Mouse (Mus musculus): ENCODE measurements around the gene Celsr1.

Gene Celsr1

DNA sequence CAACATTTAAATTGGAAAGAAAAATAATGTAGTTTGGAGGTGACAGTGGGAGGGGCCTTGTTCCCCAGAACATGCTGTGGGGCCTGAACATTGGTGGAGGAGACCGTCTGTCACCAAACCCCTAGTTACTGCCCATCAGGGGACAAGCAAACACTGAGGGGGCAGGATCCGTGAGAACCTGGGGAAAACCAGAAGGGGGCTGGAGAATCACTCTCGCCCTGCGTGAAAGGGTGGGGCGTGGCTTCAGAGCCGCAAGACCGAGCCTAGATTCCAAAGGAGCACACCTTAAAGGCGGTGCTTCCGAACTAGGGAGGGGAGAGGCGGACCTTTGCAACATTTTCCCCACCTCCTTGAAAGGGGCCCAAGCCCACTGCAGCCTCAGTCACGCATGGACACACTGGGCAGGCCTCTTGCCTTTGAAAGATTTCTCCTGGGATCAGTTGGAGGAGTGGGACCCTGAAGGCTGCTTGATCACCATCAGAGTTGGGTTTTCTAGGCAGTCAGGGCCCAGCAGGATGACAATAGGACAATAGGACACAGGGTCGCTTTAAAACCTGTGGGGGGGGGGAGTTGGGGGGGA is 1.3 kb upstream of the Celsr1 start:
- DNase-seq (ENCODE audit: low read depth, low spot score) = no peak

DNA sequence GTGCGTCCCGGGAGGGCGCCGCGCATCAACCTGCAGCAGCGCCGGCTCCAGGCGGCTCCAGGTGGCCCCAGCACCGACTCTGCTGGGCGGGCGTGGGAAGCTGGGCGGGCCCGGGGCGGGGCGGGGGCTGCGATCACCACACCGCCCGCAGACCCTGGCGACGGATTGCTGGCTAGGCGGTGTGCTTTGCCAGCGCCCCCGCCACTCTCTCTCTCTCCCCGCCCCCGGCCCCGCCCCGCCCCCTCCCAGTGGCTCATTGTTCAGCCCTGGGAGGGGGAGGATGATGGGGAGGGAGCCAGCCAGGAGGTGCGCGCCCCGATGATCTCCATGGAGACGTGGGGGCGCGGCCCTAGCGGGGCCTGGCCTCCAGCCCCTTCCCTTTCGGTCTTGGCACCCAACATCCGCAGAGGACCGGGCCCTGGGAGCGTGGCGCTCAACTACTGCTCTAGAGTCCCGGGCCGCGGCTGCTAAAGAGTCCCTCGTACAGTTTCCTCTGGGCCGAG is 495 bp upstream of the Celsr1 start:
- DNase-seq (ENCODE audit: low read depth, low spot score) = no peak

DNA sequence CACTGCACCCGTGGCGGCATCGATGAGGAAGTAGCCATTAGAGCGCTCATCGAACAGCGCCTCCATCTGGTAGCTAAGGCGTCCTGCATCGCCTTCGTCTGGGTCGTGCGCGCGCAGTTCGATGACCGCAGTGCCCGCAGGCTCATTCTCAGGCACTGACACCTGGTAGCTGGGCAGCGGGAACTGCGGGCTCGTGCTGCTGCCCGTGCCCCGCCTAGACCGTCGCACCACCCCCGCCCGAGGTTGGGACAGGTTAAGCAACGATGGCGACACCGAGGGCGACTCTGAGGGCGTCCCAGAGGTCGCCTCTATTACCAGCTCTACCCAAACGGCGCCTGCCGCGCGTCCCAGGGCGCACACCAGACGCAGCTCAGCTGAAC is 776 bp downstream of the Celsr1 start:
- DNase-seq (ENCODE audit: low read depth, low spot score) = no peak

DNA sequence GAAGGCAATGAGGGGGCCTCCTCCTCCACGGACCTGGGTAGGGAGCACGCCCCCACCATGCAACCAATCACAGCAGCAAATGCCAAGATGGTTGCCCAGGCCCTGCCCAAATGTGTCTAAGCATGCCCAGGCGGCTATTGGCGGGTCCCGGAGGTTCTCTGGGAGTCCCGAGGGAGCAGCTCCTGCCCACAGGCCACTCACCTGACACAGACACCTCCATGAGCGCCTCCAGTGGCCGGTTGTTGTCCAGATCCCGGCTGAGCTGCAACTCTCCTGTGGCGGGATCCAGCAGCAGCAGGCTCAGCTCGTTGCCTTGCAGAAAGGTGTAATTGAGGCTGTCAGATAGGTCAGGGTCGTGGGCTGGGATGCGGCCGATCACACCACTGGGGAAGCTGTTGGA is 3.6 kb downstream of the Celsr1 start:
- no peak for DNase-seq (ENCODE audit: low read depth, low spot score)

DNA sequence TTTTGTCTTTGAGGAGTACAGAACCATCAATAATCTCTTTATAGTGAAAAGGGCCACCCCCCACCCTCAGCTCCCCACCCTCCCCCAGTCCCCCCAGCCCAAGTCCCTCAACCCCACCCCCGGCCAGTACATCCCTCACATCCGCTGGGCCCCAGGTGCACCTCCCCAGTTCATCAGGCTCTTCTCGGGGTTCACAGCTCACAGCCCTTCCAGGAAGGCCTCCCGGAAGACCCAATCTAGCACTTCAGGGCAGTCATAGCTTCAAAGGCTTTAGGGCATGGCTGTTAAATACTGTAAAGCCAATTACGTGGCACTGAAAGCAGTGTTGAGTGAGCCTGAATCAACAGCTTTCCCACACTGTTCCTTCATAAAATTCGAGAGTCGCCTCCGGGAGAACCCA is 5.7 kb downstream of the Celsr1 start:
- DNase-seq (ENCODE audit: low read depth, low spot score) = no peak

DNA sequence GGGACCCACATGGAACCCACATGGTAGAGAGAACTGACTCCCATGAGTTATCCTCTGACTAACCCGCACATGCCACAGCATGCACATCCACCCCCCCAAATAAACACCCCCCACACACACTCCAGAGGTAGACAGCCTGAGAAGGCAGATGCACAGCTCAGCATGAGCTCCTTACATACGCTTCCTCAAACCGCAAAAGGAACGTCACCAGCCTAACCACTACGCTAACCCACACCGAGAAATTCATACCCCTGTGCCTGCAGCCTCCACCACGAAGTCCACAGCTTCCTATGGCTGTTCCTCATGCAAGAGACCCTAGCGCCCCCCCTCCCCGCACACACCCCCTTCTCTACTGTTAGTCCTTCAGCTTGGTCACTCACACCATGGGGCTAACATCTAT is 11.6 kb downstream of the Celsr1 start:
- DNase-seq (ENCODE audit: low read depth, low spot score) = no peak

DNA sequence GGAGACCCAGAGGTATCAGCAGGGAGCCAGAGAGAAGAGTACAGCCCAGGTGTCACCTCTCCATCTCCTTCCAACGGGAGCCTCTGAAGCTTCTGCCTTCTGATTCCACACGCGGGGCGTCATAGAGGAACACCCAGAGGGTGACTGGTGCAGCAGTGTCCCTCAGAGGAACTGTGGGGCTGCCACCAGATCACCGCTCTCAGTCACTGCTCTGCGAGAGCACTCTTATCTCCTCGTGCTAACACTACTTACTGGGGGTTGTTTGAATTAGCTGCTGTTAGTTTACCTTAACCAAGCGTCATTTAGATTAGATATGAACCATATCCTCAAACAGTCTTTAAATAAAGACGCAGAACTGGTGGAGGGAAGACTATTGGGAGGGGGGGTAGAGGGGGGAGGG is 12.3 kb downstream of the Celsr1 start:
- no peak for DNase-seq (ENCODE audit: low read depth, low spot score)

DNA sequence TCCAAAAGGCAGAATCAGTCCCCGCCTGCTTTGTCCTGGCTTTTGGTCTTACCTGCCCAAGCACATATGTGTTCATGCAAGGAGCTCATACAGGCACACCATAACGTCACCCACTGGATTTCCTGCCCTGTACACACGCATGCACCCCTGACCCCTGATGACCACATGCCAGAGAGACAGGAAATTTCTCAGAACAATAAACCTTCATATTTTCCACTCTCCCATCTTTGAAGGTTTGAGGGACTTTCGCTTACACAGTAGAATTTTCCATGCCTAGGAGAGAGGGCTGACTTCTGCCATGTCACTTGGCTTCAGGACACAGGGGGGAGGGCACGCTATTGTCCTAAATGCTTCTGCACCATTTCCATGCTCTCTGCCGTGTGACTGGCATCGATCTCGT is 13.6 kb downstream of the Celsr1 start:
- no peak for DNase-seq (ENCODE audit: low read depth, low spot score)

DNA sequence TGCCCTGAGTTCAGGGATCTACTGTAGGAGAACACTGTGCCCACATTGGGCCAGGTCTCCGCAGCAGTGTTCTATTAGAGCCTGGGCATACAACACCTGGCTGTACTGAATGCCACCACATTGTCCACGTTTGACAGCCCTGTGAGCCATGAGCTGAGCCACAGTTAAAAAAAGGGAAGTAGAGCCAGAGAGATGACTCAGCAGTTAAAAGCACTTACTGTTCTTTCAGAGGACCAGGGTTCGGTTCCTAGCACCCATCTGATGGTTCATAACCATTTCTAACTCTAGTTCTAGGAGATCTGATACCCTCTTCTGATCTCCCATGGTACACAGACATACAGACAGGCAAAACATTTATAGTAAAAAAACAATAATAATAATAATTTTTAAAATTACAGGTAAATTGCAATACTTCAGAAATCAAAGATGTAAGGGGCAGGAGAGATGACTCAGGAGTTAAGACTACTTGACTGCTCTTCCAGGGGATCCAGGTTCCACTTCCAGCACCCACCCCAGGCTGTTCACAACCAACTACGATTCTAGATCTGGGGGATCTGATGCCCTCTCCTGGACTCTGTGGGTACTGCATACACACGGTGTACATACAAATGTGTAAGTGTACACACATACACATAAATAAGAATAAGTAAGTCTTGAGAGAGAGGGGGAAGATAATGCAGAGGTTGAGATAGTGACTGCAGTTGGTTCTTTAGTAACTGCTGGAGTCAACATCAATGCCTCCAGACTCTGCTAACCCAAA is 14.6 kb downstream of the Celsr1 start:
- no peak for DNase-seq (ENCODE audit: low read depth, low spot score)

DNA sequence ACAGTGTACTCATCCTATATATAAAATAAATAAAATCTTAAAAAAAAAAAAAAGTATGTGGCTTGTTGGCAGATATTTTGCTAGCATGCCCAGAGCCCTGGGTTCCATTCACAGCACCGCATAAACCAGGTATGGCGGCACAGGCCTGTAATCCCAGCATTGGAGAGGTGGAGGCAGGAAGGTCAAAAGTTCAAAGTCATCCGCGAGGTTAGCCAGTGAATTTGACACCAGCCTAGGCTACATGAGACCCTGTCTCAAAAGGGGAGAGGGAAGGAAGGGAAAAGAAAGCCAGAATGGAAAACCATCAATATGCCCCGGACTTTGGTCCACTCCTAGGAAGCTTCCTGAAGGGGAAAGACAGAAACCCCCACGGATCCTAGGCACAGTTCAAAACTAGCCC is 16.2 kb downstream of the Celsr1 start:
- DNase-seq (ENCODE audit: low read depth, low spot score) = no peak

DNA sequence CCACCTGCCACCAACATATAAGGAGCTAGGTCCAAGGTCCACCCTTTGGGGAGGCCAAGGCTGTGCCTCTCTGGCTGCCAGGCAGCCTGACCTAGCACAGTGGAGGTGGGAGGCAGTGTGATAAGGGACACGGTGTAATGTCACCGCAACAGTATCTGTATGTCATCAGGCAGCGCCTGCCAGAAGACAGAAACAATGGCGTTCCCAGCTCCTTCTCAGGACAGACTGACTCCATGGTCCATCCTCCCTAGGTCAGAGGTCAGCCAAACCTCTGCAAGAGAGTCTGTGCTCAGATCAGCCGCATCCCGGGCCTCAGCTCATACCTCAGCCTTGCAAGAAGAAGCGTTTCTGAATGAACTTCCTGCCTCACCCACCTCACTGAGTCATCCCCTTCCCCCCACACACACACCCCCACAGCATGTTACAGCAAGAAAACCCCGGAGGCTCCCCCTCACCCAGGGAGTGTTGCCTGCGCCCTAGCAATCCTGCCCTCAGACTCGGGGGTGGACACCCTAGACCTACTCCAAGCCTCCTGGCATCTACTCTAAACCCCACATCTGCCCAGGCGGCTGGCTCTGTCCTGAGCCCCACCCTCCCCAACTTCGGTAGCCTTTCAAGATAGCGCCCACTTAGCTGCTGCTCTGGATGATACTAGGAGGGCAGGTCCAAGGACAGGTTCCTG is 17.6 kb downstream of the Celsr1 start:
- no peak for DNase-seq (ENCODE audit: low read depth, low spot score)

DNA sequence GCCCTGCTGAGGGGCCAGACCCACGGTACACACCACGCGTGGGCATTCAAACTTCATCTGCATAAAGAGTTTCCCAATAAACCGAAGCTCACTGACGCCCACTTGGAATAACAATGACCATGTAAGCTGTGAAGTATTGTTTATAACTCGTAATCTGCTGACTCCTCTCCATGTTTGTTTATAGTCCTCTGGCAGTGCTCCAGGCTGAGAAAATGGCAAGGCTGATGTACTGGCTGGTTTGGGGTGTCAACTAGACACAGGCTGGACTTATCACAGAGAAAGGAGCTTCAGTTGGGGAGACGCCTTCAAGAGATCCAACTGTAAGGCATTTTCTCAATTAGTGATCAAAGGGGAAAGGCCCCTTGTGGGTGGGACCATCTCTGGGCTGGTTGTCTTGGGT is 18.6 kb downstream of the Celsr1 start:
- no peak for DNase-seq (ENCODE audit: low read depth, low spot score)

DNA sequence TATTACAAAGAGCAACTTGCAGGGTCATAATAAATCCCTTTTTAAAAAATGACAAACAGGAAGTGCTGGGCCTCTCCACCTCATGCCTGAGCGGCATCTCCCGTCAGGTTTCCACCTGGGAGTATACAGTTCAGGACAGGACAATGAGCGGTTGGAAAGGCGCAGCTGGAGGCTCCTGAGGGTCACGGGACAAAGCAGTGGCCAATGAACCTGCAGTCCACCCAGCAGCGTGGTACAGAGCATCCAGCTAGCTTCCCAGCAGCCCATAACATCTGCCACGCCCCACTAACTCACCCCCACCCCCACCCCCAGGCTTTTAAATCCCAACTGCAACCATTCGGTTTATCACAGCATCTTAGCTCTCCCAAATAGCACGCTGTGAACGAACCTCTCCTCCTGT is 19.9 kb downstream of the Celsr1 start:
- DNase-seq (ENCODE audit: low read depth, low spot score) = no peak

DNA sequence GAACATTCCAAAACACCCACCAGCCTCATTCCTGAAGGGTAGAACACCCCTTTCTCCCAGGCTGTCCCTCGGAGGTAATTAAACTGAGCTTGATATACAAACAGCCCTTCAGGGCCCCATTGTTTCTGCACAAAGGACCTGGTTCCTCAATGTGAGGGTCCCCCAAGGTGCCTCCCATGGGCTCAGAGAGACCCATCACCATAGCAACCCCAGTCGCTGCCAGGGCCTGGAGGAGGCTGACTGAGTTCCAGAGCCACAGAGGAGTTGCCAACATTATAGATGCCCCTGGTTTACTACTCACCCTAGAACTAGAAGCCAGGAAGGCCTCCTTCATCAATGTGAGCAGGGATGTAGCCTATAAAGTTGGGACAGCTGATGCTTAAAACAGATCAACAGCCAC is 20.4 kb downstream of the Celsr1 start:
- DNase-seq (ENCODE audit: low read depth, low spot score) = no peak

DNA sequence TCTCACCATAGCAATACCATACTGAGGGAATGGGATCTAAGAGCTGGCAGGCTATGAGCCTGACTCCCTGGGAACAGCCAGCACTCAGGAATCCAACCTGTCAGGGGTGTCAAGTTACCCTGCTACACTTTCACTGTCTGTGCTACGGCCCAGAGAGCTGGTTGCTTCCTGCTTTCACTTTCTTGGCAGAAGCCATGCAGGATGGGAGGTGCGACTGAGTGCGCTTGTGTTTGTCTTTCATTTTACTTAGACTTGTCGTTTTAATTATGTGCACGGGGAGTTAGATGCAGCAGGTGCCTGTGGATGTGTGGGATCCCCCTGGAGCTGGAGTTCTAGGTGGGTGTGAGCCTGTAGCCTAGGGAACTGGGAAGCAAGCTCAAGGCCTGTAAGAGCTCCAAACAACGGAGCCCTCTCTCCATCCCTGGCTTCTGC is 25.9 kb downstream of the Celsr1 start:
- peak; percentile 38 for DNase-seq (ENCODE audit: low read depth, low spot score)

DNA sequence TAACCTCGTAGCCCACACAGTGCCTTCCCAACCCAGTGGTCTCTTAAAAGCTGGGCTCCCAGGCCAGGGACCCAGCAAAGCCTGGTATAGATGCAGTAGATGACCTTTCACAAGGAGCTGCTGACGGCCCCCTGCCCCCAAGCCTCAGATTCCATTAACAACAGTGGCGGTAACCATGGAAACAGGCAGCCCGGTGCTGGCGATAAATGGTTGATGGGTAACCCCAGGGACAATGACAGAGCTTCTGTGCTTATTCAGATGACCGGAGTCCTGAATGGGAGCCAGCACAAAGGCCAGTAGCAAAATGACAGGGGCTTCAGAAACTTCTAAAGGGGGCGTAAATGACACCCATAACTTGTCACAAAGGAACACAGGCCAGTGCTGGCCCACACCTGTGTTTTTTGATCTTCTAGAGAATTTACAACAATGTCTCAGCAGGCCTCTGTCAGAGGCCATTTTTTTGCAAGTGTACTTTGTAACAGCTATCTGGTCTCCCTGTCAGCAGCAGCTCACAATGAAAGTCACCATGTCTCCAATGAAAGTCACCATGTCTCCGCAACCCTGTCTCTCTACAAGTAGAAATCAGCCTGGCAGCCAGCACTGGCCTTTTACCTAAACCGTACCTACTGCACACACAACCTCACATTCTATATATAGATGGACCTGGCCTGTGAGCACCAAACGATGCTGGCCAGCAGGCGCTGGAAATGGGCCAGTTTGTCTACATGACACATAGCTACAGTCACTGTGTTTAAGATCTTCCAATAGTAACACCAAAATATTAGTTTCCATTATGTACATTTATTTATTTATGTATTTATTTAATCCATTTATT is 27.7 kb downstream of the Celsr1 start:
- peak; percentile 77 for DNase-seq (ENCODE audit: low read depth, low spot score)

DNA sequence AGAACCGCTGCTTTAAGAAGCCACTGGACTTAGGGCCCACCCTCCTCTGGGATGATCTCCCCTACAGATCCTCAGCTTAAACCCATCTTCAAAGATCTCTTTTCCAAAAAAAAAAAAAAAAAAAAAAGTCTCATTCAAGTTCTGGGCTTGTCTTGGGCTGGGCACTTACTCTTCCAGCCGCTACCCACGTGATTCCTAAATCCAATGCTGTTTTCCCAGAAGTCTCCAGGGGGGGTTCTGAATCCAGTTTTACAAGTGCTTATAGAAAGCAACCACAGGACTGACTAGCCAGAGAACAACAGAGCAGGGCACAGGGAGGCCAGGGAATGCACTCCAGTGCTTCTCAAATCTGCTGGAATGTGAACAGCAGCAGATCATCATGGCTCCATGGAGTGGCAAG is 29.5 kb downstream of the Celsr1 start:
- DNase-seq (ENCODE audit: low read depth, low spot score) = no peak

DNA sequence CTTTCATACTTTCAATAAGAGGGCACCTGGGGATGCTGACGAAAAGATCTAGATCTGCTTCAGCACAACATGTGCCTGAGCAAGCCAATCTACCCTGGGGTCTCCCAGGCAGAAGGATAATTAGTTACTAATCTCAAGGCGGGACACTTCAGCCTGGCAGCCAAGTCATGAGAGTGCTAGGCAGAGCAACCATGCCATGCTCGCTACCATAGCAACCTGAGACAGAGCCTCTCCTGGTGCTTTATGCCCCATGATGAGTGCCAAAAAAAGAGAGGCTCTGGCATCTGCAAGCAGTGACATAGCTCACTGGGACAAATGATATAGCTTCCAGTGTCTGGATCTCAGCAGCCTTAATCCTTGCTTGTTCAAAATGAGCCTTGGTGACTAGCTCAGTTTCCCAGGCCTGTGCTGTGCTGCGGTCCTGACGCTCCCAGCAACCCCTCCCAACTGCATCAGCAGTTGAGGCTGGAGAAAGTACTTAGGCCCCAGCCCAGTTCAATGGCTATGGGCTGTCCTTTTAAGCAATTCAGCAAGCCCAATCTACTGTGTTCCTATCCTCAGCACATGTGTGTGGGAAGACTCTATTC is 32.8 kb downstream of the Celsr1 start:
- DNase-seq (ENCODE audit: low read depth, low spot score) = no peak

DNA sequence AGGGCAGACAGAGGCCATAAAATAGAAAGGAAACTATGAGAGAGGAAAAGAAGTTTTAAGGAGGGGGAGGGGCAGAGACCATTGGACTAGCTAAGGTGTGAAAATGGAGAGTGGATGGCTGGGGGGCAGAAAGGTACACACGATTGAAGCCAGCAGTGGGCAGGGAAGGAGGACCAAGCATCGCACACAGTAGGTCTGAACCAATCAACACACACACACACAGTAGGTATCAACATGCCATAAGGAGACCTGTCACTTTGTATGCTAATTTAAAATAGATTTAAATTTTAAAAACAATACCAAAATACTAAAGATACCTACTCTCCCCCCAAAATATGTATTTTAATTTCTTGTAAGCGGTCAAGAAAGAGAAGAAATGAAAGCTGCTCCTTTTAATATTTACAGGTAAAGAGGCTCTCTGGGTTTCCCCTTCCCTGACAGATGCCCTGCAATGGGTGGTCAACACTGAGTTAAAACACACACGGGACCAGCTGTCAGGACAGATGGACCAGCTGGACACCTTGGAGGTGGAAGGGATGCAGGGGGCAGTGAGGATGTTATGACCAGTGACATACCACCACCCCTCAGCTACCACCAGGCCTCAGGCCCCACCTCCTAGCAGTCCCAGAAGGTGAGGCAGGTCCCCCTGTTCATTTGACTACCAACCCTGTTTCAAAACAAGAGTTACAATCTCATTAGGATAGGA is 34.9 kb downstream of the Celsr1 start:
- DNase-seq (ENCODE audit: low read depth, low spot score) = no peak

DNA sequence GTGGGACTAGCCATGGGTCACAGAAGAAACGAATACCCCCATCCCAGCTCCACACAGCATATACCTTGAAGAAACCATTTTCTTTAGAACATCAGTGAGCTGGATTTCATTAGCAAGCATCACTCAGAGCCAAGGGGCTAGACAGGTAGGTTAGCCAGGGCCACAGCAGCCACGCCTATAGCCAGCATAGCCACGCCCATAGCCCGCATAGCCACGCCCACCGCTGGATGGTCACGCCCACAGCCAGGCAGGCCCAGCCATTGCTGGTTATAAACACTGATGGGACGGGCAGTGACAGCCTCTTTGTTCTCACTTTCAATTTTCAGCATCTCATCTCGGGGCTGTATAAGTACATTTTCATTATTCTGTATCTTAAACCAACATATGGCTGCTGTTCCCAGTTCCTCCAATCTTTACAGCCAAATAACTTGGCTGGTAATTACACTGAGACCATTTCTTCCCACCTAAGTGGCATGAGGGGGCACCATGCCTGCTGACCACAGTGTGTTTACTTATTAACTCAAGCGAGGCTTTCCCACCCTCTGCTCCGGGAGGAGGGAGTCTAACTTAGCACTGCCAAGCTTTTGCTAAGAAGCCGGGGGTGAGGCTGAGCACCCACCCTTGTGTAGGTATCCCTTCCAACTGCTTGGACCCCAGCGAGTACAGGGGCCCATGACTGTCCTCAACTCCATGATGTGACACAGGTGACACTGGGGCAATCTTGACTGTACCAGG is 37.4 kb downstream of the Celsr1 start:
- DNase-seq (ENCODE audit: low read depth, low spot score) = no peak
